Mouse (Mus musculus) mouse embryonic stem cell (cell line): ENCODE data around the gene Mfsd5.

Source experiments
- in situ Hi-C, 2 experiments: fragments of 300-500 bp; cut with MboI; formaldehyde crosslinking; loops; 1 replicate in 1 of 2; 3 replicates in 1 of 2; pipeline ENCODE4 v1.14.3; 2019 to 2020; ENCODE audit warnings: low sequenced_read_pairs in 2 of 2, low pct_unique_long_range_greater_than_20kb in 1 of 2, mixed read lengths in 1 of 2; ENCODE audit not compliant: unreplicated experiment in 1 of 2

Mfsd5 gene

DNA sequence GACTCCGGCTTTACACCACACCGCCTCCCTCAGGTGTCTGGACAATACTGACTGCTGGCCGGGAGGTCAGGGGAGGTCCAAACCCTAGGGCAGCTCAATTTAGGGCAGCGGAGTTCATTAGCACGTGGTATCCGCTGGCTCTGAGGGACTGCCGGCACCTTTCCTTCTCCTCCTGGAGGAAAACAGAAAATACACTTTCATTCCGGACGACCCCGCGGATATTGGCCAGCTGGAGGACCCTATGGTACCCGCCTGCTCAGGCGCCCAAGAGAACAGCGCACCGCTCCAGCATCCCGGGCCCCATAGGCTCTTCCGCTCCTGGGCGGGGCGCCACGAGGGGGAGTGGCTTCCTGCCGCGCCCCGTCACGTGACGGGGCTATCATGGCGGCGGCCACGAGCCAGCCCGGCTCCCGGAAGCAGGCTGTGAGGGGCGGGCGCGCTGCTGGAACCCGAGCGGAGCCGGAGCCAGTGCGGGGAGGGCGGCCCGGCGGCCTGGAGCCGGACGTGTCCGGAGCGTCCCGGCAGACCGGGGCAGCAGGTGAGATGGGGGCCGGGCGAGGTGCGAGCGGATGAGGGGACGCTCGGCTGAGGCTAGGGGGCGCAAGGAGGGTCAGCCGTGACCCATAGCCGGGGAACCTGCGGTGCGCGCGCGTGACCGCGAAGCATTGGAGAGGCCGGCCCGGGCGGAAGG lies at the start of gene Mfsd5:
Gene Mfsd5, plus strand, starts transcription at position 363 of the 691 bp plus-strand sequence.
- in situ Hi-C loops = no loop called here

DNA sequence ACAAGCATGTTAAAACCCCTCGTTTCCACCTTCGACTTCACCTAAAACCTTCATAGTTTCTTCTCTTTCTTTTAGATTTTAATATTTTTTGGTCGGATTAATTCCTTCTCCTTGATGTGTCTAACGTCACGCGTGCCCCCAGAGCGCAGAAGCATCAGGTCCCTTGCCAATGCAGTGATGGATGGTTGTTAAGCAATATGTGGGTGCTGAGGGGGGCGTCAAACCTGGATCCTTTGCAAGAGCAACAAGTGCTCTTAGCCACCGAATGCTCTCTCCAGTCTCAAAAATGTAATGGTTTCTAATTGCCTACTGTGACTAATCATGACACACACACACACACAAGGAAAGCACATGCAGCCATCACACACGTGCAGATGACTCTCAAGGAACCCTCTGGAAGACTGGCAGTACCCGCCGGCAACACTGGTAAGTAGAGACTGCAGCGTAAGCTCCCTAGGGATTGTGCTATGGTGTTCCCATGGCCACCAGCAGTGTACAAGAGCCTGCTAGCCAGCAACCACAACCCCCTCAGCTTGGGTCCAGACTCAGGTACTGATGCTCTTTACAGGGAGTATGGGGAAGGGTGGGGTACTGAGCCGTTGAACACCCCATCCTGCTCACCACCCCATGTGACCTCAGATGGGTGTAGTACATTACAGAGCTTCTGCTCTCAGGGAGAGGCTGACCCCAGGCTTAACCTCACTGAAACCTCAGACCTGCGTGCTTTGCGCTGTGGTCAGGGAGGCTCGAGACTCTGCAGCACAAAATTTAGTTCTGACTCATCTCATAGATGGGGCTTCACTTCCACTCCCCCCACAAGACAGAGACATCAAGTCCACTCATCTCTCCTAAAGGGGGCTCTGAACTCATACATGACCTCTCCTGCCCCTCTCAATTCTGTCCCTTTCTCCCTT lies 48.6 kb upstream of the Mfsd5 start:
- in situ Hi-C loops = no loop called here

DNA sequence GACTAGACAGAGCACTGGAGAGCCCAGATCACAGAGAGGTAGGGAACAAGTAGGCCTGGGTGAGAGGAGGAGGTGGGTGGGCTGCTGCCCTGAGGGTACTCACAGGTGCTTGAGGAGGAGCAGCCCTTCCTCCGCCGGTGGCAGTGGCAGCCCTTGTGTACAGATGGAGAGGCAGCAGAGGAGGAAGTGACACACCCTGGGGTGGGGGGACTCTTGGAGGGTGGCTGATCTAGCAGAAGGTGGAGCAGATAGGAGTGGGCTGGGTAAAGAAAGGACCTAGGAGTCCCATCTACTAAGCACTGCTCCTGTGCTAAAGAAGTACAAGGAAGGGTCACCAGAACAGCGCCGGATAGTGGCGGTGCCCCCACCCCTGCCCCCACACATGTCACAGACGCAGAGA lies 47.5 kb upstream of the Mfsd5 start, which contains the start of gene Itgb7:
Gene Itgb7, minus strand, starts transcription at position 197 of the 400 bp plus-strand sequence.
- in situ Hi-C loops = no loop called here

DNA sequence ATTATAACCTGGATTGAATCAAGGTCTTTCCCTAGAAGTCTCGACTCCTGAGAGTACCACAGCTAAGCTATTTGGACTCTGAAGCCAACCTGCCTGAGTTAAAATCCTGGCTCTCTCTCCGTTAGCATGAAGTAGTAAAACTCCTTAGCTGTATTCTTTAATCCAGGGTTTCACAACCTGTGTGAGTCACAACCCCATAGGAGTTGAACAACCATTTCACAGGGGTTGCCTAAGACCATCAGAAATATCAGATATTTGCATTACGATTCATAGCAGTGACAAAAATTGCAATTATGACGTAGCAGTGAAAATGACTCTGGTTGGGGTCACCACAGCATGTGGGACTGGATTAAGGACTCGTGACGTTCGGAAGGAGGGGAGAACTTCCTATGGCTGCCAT lies 46.5 kb upstream of the Mfsd5 start:
- in situ Hi-C loops = no loop called here

DNA sequence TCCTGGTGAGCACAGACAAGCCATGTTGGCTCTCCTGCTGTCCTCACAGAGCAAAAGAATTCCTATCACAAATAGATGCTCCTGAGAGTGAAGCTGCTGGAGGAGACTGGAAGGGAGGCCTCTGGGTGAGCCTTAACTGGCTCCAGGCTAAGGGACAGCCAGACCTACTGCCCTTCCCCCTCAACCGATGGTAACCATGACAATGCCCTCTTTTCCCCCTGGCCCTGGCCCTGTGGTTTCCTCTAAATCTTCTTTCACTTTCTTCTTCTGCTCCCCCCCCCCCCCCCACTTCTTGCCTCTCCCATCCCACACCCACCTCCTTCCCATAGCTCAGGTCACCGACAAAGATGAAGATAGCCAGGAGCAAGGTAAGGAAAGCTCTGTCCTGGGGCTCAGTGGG lies 45.4 kb upstream of the Mfsd5 start:
- in situ Hi-C loops = no loop called here

DNA sequence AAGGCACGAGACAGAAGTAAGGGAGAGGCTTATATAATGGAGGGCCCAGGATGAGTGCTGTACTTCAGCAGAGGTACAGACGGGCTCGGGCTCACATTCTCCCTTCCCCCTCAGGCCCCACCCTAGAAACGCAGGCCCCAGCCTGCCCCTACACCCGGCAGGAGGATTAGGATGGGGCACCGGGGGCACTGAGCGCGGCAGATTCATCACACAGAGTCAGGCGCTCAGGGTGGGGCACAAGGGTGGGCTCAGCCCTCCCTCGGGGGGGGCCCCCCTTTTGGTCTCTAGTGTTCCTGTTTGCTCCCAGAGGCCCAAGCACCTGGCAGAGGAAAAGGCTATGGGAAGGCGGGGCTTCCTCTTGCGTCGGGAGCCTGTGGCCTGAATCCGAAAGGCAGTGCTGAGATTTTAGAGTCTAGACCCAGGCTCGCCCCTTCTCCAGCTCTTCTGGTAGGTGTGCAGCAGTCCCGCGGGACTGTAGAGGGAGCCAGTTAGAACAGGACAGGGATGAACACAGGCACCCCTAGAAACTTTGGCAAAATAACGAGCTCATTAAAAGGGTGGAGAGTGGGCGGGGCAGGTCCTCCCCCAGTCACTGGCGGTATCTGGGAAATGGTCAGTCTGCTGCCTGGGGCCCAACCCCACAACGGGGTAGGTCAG lies 43.8 kb upstream of the Mfsd5 start:
- in situ Hi-C loops = loop anchor here in 1 of 2 experiments (5.0 kb wide), 1 partner anchor 37 kb away; the partner anchor contains the start of gene Gm9918

DNA sequence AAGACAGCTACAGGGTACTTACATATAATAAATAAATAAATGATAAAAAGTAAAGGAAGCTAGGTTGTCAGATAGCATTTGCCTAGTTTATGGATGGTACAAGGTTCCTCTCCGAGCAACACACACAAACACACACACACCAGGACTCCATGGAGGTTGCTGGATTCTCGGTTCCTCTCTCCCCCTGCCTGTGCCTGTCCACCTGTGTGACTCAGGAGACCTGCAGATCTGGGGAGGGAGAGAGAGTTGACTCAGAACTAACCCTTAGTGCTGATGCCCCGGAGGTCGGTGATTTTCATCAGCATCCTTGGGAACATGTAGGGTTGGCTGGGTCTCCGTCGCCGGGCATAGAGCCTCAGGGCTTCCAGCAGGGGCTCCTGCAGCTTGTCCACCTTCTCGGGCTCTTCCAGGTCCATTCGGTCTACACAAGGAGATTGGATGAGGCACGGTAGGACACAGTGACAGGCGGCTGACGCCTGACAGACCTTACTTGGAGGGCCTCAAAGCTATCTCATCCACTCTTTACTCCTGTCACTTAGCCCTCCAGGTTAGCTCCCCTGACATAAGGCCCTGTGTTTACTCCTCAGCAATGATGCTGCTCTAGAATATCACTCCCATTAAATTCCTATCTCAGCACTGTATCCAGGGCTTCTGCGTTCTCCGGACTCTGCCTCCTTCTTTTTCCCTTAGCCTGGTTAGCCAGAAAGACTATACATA lies 40.6 kb upstream of the Mfsd5 start:
- in situ Hi-C loops = loop anchor here in 1 of 2 experiments (5.0 kb wide), 1 partner anchor 34 kb away; the partner anchor contains the start of gene Gm9918

DNA sequence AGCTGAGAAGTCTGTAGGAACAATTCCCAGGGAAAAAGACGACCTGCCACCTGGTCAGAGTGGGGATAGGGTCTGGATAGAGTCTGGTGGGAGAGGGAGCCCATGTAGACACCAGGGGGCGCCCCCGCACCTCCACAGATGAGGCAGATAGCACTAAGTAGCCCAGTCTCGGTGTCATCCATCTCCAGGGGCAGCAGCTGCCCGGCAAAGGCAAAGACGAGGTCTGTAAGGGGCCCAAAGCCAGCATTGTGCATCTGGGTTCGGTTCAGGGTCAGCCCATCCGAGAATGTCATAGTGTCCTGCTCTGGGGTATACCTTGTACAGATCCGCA lies 40.0 kb upstream of the Mfsd5 start:
- in situ Hi-C loops = loop anchor here in 1 of 2 experiments (5.0 kb wide), 1 partner anchor 33 kb away; the partner anchor contains the start of gene Gm9918

DNA sequence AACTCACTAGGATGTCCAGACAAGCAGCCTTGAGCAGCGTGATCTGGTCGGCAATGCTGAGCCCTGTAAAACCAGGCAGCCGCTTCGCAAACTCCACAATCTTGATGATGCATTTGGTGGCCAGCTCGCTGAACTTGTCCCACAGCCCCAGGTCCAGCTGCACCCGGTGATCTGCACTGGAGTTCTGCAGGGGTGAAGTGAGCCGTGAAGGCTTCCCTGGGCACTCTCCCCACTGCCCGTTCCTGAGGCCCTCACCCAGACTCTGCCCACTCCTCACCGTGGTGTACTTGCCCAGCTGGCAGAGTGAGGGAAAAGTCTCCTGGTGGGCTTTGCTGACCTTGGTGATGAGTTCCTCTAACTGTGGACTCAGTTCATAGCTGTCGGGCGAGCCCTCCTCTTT lies 39.4 kb upstream of the Mfsd5 start:
- in situ Hi-C loops = loop anchor here in 1 of 2 experiments (5.0 kb wide), 1 partner anchor 32 kb away; the partner anchor contains the start of gene Gm9918

DNA sequence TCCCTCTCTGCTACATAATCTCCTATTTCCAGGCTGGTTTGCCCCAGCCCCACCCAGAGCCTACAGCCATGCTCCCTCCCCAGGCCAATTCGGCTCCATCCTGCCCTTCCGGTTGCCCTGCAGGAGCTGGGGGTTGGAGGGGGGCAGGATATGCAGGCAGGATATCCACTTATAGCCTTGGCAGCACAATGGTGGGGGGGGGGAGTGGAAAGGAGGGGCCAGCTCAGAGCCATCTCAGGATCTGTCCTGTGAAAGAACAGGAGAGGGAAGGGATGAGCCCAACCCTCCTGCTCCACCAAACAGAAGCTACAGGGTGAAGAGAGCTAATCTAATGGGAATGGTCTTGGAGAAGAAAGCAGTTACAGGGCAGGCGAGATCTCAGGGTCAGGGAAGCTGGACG lies 38.6 kb upstream of the Mfsd5 start:
- in situ Hi-C loops = no loop called here

DNA sequence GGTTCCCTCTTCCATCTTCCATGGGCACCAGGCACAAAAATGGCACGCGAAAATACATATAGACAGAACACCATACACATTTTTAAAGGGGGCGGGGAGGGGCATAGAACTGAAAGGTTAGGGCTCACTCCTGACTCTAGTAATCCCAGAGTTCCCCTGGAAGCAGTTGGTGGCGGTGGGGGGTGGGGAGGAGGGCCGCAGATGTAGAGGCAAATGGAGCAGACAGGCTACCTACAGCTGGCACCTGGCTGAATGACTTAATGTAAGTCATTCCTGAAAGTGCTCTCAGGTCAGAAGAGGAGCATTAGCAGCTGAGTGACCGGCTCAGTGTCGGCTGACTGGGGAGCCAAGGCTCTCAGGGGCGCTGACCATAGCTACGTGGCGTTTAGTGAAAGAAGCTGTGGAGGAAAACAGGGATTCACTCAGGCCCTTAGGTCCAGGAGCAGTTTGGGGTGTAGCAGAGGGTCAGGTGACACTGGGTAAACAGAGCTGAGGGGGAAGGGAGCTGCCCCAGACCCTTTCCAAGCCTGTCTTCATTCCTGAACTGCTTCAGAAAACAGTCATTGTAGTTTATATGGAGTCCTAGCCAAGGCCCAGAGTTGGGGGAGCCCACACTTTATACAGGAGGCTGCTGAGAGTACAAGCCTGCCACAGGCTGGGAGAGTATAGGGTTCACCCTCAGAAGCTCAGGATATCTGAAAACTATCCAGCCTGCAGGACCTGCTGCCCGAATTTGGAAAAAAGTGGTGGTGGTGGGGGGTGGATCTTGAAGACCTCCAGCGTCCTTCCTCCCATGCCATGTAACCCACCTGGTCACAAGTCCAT lies 36.6 kb upstream of the Mfsd5 start:
- in situ Hi-C loops = no loop called here

DNA sequence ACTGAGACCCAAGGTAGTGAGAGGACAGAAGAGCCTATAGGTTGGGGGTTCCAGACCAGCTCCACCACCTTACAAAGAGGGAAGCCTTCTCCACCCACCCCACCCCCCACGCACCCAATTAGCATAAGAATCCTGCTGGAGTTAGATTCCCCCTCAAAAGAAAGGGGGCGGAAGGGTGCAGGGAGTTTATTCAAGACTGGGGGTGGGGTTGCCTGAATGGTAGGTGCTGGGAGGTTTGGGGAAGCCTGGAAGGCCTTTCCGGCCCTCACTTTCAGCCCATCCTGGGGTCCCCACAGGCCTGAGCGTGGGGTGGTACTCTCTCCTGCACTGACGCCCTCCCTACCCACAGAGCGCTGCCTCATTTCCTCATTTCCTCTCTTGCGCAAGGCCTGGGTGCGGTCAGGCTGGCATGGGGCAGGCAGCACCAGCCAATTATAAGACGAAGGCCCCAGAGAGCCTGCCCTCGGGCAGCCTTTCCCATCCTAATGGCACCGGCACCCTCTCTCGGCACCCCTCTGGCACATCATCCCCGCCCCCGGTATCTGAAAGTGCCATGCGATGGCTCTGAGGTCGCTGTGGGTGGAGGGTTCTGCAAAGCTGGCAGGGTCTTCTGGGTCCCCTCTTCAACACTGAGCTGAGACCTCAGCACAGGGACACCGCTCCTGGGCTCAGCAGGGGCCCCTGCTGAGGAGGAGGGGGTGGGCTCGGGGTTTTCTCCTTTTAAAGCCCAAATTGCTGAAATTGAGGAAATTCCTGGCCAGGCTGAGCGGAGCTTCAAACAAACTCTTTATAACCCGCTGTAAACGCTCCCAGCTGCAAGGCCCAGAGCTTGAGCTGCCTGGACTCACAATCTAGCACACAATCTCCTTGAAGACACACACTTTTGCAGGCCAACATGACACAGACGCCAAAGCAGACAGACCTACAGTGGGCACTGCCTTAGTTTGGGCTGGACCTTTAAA lies 35.7 kb upstream of the Mfsd5 start:
- in situ Hi-C loops = no loop called here

DNA sequence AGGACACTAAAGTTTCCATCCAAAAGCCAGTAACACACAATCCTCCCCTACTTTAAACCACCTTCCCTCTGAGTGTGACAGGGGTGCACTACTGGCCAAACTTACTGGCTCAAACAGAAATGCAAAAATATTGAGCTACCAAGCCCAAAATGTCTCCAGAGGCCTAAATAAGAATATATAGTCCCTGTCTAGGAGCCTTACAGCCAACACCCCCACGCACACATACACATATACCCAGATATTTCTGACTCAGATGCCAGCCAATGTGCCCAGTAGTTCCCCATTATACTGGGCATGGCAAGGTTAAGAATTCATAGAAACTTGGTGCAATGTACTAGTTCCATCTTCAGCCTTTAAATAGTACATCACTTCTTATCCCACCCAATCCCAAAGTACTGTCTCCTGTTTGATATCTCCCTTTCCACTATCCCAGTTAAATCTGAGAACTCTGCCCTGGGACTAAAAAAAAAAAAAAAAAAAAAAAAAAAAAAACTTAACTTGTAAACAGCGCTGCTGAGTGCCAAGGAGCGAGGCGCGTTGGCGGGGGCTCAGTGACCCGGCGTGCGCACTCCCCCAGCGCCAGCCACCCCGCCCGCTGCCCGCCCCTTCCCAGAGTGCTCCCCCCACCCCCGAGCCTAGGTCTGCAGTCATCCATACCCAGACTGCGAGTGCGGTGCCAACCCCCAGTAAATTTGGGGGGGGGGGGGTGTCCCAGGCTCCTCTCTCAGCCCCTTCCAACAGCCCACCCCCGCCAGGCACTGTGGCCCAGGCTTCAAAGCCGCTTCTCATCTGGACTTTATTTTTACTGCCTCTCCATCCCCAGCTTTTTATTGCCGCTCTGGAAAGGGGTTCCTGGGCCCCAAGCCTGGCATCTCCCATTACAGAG lies 34.7 kb upstream of the Mfsd5 start:
- in situ Hi-C loops = no loop called here

DNA sequence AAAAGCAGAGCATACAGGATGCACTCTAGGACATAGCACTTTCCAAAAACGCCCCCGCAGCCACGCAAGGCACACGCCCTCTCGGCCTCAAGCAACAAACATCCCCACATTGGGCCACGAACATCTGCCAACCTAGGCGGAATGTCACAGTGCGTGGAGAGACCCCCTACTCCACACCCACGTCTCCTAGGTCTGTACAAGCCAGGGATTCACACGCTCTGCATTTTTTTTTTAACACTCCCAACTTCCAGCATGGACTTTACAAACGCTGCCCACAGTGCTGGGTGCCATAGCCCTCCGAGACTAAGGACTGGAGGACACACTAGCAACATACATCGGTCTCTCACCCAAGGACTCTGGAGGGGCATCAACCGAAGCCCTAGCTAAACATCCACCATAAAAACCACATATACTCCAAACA lies 33.8 kb upstream of the Mfsd5 start:
- in situ Hi-C loops = no loop called here

DNA sequence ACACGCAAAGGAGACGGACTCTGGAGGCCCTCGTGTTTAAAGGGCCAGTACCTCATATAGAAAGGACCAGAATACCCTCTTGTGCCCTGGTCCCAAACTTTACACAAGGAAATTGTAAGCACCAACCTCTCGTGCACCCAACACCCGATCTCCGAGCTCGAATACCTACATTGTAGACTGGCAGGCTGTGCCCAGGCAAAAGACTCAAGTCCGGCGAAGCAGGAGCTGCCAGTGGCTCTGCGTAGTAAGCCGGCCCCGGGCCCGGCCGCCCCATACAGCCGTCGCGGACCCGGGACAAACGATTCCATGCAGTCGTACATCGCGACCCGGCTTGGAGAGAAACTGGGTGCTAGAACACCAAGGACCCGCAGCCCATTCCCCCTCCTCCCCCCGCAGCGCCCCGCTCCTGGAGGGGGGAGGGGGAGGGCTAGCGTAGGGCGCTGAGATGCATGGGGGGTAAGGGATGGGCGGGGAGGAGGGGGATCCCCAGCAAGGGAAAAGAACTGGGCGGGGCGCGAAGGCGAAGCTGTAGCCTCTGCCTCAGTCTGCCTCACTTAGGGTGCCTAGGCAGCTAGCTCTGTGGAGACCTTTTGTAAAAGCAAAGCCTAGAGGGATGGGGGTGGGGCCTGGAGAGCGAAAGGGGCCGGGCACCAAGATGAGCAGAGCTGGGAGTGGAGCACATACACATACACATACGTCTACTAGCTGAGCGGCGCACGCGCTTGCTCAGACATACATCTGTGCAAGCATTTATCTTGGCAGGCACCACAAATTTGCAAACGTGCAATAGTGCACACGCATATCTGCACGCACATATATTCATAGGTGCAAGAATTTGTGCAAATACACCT lies 33.1 kb upstream of the Mfsd5 start:
- in situ Hi-C loops = no loop called here
